Mouse (Mus musculus) myocyte (in vitro differentiated cells): ENCODE data around the gene Mzf1.

ENCODE experiments used
- MAX ChIP-seq: IDR thresholded peaks from one replicate; pipeline ENCODE4 v1.6.1; 2011; ENCODE audit warnings: low read depth, mild to moderate bottlenecking, control low read depth
- POLR2A ChIP-seq: IDR thresholded peaks from one replicate; pipeline ENCODE4 v1.6.1; 2011; ENCODE audit warnings: low read depth, mild to moderate bottlenecking, control low read depth, moderate library complexity; ENCODE audit not compliant: insufficient read length
- REST ChIP-seq: IDR thresholded peaks from one replicate; pipeline ENCODE4 v1.6.1; 2011; ENCODE audit warnings: mild to moderate bottlenecking, control low read depth, moderate library complexity; ENCODE audit not compliant: insufficient read depth, insufficient read length
- TCF12 ChIP-seq: IDR thresholded peaks from one replicate; pipeline ENCODE4 v1.6.1; 2011; ENCODE audit warnings: mild to moderate bottlenecking, control low read depth; ENCODE audit not compliant: poor library complexity, insufficient read depth, severe bottlenecking

DNA sequence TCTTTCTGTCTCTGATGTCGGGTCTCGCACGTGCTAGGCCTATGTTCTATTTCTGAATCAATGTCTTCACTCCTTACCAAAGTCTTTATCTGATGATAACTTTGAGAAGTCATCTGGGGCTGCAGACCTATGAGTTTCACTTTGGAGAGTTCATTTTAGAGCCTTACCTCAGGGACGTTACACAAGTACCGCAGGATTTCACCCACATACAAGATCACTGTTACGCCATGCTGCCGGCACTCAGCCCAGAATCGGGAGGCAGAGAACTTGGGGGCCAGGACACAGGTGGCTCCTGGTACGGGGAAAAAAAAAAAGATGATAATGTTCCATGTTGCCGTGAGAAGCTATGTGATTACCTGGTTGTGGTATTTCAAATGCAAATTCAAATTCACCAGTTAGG, 61.4 kb downstream of the Mzf1 start:
- no peak for TF ChIP-seq POLR2A
- no peak for TF ChIP-seq REST
- TF ChIP-seq MAX: no peak
- no peak for TF ChIP-seq TCF12
